Mouse (Mus musculus) gastrocnemius, postnatal 36 days (tissue): ENCODE results near the gene Dusp12. TPM values are rescaled to one million over a fixed set of nuclear protein-coding genes. Genes with fewer than 3 reads are reported as not detected.

Experiments
- DNase-seq, 2 experiments: peaks; one replicate each; pipeline ENCODE4 v3.0.0; 2022
- intact Hi-C: fragments of 180-260 bp; cut with DNase I; formaldehyde crosslinking; loops from one replicate; pipeline ENCODE4 v1.15.1; 2025
- total RNA-seq, 2 experiments: library from RNA; stranded (reverse); gene quantifications; 2 replicates each; pipeline ENCODE4 v1.2.3; 2021

Gene Dusp12
- total RNA-seq, 2 experiments from 2014 or later, result 3.6 to 4.1 TPM

DNA sequence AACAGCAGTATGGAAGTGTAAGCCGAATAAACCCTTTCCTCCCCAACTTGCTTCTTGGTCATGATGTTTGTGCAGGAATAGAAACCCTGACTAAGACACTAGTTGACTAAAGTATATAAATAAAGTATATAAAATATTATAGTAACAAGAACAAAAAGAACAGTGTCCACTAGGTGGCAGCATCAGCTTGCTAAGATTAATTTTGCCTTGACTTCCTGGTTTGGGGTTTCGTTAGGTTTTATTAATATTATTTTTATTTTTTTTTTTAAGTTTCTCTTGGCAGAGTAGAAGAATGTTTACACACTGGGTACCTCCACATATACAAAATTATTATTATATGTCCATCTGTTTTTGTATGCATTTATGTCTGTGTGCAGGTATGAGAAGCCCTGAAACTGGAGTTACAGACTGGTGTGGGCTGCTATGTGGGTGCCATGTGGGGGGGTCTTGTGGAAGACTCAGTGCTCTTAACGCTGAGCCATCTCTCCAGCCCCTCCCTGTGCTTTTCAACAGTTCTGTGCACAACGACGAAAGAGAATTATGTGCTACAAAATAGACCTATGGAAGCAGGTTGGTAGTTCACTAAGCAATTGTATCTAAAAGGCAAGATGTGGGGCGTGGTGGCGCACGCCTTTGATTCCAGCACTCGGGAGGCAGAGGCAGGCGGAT, 15.6 kb upstream of the Dusp12 start:
- DNase-seq, result no peak
- intact Hi-C loops, result no loop called here

DNA sequence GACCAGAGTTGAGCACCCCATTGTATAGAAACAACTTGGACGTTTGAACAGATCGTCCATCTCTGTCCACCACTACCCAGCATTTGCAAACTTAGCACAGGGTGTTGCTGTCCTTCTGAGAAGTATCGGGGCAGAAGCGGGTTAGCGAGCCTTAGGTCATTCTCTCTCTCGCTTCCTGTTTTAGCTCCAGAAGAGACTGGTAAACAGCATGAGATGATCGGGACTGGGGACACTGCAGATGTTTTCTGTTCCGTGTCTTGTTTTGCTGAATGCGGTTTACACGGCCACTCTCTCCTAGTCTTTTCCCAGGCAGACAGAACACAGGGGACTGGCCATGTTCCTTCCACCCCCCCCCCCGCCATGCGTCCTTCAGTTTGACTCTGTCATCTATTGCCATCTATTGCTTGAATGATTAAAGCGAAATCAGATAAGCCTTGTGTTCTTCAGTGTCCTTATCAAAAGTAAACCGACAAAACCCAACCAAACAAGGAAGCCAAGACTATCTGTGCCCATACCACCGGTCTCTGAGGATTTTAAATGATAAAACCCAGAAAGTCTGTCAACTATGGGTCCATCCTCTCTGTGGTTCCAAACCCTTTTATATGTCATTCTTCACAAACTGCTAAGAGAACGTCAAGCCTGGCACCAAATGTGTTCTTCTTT, 13.2 kb upstream of the Dusp12 start:
- no peak for DNase-seq
- intact Hi-C loops, result no loop called here

DNA sequence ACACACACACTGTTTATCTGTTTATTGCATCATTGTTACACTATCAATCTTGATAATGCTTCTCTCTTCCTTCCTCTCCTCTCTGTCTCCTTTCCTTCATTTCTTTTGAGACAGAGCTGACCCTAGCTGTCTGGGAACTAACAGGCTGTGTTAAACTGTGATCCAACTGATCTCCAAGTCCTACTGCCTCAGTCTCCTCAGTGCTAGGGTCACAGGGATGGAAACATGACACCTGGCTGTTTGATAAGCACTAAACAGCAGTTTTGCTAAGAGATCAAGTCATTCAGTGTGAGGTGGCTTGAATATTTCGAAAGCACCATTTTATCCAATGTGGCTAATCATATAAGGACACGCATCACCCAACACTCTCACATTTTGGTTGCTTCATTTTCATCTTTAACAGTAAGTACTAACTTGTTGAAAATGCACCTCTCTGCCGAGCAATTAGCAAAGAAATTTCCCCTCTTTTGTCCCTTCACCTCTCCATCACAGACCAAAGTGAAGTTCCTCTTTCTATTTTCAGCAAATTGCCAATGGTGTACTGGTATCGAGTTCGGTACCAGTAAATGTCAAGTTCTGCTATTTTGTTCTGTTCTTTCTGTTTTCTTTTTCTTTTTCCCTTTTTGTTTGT, 11.4 kb upstream of the Dusp12 start:
- no peak for DNase-seq
- intact Hi-C loops, result no loop called here

DNA sequence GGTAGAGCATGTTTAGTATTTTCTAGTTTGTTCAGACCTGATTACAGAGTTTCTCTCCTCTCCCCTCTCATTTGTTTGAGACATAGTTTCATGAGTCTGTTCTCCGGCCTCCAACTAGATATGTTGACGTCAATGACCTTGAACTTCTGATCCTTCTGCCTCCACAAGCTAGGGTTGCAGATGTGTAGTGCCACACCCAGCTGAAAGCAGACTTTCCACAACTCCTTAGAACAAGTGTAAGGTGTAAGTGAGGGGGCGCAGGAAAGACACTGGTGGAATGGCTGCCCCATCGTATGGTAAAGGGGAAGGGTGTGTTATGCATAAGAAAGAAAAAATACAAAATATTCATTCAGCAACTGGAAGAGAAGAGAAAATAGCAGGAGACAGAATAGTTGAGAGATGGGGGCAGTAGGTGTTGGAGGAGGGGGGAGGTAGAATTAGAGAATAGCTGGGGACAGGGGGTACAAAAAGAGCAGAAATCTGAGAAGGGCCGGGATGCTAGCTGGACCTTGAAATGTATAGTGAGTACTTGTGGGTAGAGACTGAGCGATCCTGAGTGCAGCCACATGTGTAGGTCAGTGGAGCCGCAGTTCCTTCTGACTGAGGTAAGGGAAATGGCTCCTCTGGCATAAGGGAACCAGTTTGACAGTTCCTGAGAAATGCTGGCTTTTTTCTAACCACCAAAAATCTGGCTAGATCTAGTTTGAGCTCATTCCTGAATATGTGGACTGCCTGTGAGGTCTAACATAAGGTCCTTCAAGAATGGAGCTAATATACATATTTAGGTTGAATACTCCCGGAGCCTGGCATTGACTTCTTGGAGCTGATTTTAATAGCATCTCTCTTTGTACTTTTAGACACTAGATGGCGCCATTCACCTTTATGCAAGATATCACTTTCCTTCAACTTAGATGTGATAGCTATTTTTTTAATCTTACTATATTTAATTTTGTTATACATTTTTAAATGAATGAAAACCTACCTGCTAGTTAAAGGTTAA, 9.6 kb upstream of the Dusp12 start:
- intact Hi-C loops, result no loop called here
- no peak for DNase-seq

DNA sequence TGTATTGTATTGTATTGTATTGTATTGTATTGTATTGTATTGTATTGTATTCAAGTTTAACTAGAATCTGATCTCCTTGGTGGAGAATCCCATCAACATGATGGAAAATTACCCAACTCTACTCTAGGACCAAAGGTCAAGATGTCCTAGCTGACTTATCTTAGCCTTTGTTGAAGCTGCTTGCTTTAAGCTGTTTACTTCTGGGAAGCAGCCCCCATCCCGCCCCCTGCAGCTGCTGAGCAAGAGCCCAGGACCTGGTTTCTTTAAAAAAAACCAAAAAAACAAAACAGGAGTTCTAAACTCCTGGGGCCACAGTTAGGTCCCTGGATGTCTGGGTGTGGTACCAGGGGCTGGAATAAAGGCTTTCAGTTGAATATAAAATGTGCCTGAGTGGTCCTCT, 6.9 kb upstream of the Dusp12 start:
- intact Hi-C loops, result no loop called here
- DNase-seq, result no peak

DNA sequence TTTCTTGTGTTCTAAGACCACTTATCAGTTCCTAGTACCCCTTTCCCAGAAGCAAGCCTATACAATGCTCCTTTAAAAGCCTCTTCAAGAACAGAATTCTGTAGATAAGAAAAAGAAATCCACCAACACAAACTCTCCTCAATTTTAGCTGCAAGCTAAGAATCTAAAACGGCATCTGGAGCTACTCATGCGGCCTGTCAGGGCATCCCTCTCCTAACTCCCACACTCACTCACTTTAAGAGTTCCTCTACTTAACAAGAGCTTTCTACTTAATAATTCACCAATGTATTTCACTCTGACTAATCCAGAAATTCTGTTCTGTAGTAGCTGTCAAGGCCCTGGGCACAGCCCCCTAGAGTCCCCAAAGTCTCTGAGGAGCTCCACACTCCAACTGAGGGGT, 6.3 kb upstream of the Dusp12 start:
- DNase-seq, result no peak
- intact Hi-C loops, result no loop called here

DNA sequence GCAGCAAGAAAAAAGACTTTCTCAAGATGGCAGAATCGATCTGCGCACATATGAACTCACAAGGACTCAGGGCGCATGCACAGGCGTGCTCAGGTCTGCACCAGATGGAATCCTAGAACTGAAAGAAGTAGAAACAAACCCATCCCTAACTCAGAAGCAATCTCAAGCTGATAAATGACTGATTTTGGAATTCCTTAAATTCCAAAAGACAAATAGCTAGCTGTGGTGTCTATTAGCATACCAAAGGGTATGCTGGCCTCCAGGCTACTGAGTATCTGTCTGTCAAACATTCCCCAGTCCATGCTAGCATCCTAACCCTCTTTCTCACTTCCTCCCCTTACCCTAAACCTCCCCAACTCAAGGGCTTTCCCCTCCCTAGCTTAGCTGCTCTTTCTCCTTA, 4.0 kb upstream of the Dusp12 start:
- intact Hi-C loops, result no loop called here
- no peak for DNase-seq

DNA sequence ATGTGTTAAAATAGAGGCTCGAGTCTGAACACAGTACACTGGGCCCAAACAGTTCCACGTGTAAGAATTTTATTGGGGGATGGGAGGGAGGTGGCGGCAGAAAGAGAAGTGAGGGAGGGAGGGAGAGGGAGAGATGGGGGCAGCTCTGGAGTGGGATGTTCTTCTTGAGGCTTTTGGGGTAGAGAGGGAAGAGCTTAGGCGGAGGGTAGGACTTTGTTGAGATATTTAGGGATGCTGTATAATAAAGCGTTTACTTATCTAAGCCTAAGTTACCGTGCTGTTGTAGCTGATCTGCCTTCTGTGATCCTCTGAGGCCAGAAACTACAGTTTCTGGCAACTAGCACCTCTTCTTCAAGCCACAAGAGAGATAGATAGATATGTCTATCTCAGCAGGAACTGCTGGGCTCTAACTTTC, 711 bp upstream of the Dusp12 start:
- no peak for DNase-seq
- intact Hi-C loops, result no loop called here

DNA sequence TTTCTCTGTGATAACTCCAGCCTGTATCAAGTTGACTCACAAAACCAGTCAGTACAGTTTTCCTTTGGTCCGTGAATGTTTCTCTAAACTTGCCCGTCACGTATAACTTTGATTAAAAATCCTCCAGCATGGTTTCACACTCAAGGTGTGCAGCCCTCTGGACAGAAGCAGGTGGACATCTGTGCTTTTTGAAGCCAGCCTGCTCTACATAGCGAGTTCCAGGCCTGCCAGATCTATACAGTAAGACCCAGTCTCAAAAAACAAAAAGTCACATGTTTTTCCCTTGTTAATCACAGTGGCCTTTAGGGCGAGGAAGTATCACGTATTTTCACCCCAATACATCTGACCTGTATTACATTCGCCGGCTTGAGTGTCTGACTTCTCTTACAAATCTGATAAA, 950 bp downstream of the Dusp12 start:
- no peak for DNase-seq
- intact Hi-C loops, result no loop called here

DNA sequence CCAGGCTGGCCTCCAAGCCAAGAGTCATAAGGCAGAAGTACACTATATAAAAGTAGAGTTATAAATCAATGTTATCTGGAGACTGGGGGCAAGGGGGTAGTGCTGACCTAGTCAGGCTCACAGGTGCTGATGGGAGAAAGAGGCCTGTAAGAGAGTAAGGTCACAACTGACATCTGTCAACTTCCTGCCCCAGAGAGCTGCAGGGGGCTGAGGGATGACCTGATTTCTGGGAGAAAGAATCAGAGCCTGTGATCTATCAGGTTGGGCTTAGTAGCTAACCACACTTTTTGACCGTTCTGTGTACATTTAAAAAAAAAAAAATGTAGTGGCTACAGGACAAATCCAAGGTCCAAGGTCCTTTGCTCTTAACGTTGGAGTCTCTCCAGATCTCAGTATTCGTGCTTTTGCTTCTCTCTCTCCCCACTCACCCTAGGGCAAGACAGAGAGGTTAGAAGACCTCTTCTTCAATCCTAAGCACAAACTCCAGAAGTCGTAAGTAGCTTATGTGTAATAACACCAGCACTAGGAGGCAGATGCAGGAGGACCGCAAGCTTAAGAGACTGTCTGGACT, 2.3 kb downstream of the Dusp12 start:
- no peak for DNase-seq
- intact Hi-C loops, result no loop called here

DNA sequence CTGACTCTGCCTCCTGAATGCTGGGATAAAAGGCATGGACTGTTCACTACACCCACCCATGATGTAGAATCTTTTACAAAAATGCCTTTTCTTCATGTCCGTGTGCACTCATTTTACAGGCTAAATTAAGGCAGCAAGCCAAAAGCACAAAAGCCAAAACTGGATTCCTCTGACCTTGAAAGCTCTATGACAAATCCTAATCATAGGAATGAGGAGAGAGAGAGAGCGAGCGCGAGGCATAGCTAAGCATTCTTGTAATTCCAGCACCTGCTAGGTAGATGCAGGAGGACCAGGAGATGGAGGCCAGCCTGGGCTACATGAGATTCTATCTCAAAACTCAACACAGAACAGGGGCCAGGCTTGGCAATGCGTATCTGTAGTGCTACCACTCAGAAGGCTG, 8.4 kb downstream of the Dusp12 start:
- intact Hi-C loops, result no loop called here
- DNase-seq, result no peak

DNA sequence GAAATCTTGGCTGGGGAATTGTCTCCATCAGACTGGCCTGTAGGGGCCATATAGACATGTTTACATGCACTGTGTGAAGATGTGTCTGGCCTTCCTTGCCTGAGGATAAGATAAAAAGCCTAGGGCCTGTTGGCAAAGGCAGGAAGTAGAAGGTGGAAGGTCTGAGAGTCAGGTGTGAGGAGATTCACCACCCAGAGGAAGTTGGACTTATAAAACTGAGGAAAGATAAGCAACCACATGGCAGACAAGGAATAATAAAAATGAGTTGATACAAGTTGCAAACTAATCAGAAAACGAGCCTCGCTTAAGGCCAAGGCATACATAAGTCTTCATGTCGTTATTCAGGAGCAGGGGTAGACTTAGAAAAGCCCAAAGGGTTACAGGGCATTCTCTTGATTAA, 9.7 kb downstream of the Dusp12 start:
- no peak for DNase-seq
- intact Hi-C loops, result no loop called here

DNA sequence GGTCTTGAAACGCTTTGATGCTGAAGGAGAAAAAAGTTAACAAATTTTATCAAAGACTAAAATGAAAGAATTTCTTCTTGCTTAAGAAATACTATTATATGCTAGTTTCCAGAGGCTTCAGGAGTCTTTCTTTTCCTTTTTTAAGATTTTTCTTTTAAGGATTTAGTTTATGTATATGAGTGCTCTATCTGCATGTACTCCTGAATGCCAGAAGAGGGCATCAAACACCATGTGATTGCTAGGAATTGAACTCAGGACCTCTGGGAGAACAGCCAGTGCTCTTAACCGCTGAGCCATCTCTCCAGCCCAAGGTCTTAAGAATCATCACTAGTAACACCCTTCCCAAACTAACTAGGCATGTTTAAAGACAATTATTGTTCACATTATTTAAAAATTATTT, 13.4 kb downstream of the Dusp12 start:
- DNase-seq, result no peak
- intact Hi-C loops, result no loop called here

DNA sequence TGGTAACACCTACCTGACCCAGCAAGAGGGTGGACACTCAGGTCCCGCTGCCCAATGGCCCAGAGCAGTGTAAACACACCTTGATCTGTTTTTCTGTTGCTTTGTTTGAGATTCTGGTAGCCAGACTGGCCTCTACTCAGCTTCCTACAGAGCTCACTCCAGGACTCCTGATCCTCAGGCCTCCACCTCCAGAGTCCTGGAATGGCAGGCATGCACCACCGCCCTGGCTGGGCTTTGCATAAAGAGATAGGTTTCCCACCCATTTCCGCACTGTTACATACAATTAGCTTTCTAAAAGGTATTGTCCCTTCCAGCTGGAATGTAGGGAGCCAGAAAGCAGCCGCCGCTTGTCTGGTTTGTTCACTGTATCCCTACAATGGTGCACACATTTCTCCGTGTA, 13.9 kb downstream of the Dusp12 start:
- intact Hi-C loops, result no loop called here
- DNase-seq, result no peak

DNA sequence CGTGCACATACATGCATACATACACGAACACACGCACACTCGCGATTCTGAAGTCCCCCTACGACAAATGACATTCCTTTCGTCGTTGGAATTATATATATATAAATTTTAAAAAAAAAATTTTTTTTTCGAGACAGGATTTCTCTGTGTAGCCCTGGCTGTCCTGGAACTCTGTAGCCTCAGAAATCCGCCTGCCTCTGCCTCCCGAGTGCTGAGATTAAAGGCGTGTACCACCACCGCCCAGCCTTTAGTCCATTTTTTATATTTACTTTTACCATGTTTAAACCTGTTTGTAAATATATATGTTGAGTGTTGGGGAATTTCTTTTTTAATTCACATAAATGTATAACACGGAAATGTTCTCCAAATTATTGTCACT, 16.4 kb downstream of the Dusp12 start:
- no peak for DNase-seq
- intact Hi-C loops, result no loop called here

DNA sequence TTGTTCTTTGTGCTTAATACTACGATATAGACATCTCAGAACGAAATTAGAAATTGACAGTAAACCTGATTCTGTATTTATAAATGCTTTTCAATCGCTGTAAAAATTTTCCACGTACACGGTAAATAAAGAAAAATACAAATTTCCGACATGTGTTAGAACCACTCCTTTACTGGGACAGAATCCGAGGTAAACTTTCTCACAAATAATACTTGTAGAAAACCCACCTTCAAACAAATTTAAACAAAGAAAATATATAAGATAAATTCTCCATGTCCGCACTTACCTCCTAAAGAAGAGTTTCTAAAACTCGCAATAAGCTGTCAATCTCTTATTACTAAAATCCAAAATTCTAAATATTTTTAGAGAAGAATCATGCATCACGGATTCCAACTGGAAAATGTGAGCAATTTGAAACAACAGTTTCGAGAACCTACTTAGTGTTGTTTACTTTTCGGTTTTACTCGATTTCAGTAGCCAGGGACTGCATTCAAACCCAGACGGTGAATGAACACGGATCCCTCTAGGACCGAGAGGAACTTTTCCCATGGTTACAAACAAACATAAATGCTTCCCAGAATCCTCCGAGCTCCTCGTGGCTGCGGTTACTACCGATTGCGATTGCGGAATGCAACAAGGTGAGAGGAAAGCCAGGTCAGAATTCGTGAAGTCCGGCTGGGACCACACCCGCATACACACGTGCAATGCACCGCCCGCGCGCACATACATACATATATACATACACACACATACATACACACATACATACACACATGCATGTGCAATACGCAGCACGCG, 17.0 kb downstream of the Dusp12 start:
- DNase-seq, result peak; percentile 40 to 49
- intact Hi-C loops, result no loop called here

DNA sequence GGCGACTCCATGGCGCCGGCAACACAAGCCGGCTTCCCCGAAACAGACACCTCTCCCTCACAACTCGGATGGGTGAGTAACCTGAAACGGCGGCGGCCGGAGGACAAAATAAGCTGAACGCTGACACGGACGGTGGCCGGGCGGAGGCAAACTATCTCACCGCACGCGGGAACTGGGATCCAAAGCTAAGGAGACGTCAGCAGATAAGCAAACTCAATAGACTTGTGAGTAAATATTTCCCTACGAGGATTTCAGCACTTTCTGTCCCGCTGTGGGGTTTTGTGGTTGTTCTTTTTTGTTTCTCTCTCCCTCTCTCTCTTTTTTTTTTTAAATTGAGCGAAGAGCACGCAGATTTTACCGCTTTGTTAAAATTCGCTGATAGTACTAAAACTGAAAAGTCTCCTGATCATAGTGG, 17.6 kb downstream of the Dusp12 start, which contains the start of gene Atf6:
Gene Atf6 (minus strand): TSS at position 81 of the 415 bp plus-strand sequence.
- intact Hi-C loops, result no loop called here

DNA sequence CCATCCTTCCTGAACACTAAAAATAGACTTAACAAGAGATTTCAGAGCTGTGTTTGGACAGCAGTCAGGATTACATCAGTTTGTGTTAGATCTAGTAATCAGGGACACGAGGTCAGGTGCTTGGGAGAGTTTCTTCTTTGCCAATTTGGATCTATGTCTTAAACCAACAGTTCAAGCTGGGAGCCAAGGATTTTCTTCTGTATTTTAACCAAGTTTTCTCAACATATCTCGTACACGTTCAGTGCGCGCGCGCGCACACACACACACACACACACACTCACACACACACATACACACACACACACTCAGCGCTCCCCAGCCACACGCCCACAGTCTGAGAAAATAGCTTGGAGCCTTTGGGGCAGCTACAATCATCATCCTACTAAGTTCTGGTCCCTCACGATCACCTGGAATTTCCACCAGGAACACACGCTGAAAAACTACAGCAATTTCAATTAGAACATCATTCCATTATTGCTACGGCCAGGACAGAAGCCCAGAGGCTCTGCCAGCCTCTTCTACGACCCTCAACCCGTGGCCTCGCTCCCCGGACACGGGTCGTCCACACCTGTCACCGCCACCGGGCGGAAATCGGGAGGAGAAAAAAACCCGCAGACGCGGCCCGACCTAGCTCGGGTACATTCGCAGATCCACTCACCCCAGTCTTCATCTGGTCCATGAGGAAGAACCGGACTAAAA, 18.2 kb downstream of the Dusp12 start:
- intact Hi-C loops, result no loop called here
- DNase-seq, result no peak

More for the DNA sequence above, 17.6 kb downstream of the Dusp12 start, which contains the start of gene Atf6:
- peak; percentile 92 to 98 for DNase-seq

DNA sequence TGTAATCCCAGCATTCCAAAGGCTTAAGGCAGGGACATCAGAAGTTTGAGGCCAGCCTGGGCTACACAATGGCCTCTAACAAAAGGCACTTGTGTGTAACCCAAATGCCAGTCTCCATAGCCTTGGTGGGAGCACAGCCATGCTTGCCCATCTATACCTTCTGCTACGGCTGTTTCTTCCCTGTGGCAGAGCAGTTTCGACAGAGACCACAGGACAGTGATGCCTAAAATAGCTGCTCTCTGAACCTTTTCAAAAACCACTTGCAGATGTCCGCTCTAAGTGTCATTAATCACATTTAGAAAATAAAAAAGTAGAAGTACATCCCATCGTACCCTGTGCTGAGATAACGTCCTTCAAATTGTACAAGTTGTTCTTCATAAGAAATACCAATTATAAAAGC, 19.9 kb downstream of the Dusp12 start:
- no peak for DNase-seq
- intact Hi-C loops, result no loop called here
